18 mouse cellular contexts compared by ENCODE assay signal in the genomic region with DNA sequence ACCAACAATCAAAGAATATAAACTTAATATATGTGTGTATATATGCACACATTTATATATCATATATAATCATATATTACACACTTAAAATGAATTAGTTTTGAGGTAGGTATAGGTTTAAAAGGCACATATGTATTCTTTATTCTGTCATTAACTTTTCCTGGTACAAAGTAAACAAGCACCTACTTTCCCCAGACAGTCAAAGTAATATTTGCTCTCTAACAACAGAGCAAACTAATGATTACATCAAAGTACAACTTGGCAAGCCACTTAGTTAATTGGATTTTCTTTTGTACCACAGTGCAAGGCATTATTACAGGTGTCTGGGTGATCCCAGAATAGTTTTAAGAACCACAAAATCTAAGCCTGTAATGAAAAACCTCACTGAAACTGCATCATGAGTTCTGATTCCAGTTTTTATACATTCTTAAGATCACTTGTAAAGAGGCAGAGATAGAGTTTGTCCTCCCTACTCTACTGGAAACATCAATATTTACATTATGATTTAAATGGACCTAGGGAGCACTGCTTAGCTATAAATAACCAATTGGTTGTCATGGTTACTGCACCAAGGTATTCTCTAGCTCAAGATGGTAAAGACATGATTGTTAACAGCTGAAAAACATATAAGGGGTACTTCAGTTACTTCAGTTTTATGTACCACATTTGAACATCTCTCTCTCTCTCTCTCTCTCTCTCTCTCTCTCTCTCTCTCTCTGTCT.
DNase-seq lines count a peak whose midpoint lies in the region; ATAC-seq and TF ChIP-seq lines count a peak whose summit lies in the region.
"Had no signal": no experiment of that assay in that cellular context is flagged by ENCODE, and none has a peak within 500 bp of the region (broad histone marks: within the 10 kb centered on the region; RNA-seq: fewer than 3 reads in every experiment).

No protein-coding gene starts in this region.

- TF ChIP-seq POLR2A in brain, embryonic 14.5 days (IDR thresholded peaks at IDR 0.05; ENCODE audit: borderline replicate concordance, extremely low read depth, insufficient read depth, insufficient read length, poor library complexity, severe bottlenecking) = no peak

- no peaks in the 10 kb centered on the region for H3K36me3 ChIP-seq in liver, embryonic 11.5 days (ENCODE audit: control insufficient read depth, insufficient read depth, low read length)
- no peaks in the 10 kb centered on the region for H3K36me3 ChIP-seq in intestine, embryonic 16.5 days (ENCODE audit: control insufficient read depth, insufficient read depth, low read length)
- H3K36me3 ChIP-seq in stomach, embryonic 15.5 days = no peaks in the 10 kb centered on the region
- H3K36me3 ChIP-seq in hindbrain, embryonic 16.5 days (ENCODE audit: control insufficient read depth, insufficient read depth, low read length) = no peaks in the 10 kb centered on the region
- H3K36me3 ChIP-seq: forebrain, embryonic 10.5 days; hindbrain, embryonic 10.5 days; limb, embryonic 13.5 days had no signal

- TF ChIP-seq CTCF in brain, embryonic 14.5 days (IDR thresholded peaks at IDR 0.05; ENCODE audit: borderline replicate concordance, extremely low read depth, insufficient read depth, insufficient read length) = no peak

- no peaks in the 10 kb centered on the region for H3K9me3 ChIP-seq in liver, embryonic 11.5 days (ENCODE audit: control insufficient read depth, low read length)
- no peaks in the 10 kb centered on the region for H3K9me3 ChIP-seq in intestine, embryonic 16.5 days (ENCODE audit: control insufficient read depth, low read length)
- H3K9me3 ChIP-seq in stomach, embryonic 15.5 days = no peaks in the 10 kb centered on the region
- no peaks in the 10 kb centered on the region for H3K9me3 ChIP-seq in hindbrain, embryonic 16.5 days (ENCODE audit: control insufficient read depth, low read length)
- H3K9me3 ChIP-seq: forebrain, embryonic 10.5 days; hindbrain, embryonic 10.5 days; limb, embryonic 13.5 days had no signal

- no peak overlapping the region for H3K4me3 ChIP-seq in liver, embryonic 11.5 days (ENCODE audit: low read depth, low read length)
- no peak overlapping the region for H3K4me3 ChIP-seq in intestine, embryonic 16.5 days (ENCODE audit: low read length)
- no peak overlapping the region for H3K4me3 ChIP-seq in stomach, embryonic 15.5 days (replicated peaks)
- no peak overlapping the region for H3K4me3 ChIP-seq in hindbrain, embryonic 16.5 days (ENCODE audit: low read length)
- H3K4me3 ChIP-seq: forebrain, embryonic 10.5 days; heart, adult 2 months; hindbrain, embryonic 10.5 days; limb, embryonic 13.5 days had no signal

- no peaks in the 10 kb centered on the region for H3K27me3 ChIP-seq in liver, embryonic 11.5 days (replicated peaks; ENCODE audit: control insufficient read depth, insufficient read depth, low read length)
- no peaks in the 10 kb centered on the region for H3K27me3 ChIP-seq in intestine, embryonic 16.5 days (replicated peaks; ENCODE audit: control insufficient read depth, insufficient read depth, low read length)
- no peaks in the 10 kb centered on the region for H3K27me3 ChIP-seq in stomach, embryonic 15.5 days (replicated peaks)
- no peaks in the 10 kb centered on the region for H3K27me3 ChIP-seq in hindbrain, embryonic 16.5 days (replicated peaks; ENCODE audit: control insufficient read depth, insufficient read depth, low read length)
- H3K27me3 ChIP-seq: limb, embryonic 13.5 days had no signal

- H3K9ac ChIP-seq in liver, embryonic 11.5 days (ENCODE audit: low read depth, low read length) = no peak overlapping the region
- no peak overlapping the region for H3K9ac ChIP-seq in intestine, embryonic 16.5 days (ENCODE audit: low read depth, low read length)
- H3K9ac ChIP-seq in stomach, embryonic 15.5 days = no peak overlapping the region
- no peak overlapping the region for H3K9ac ChIP-seq in hindbrain, embryonic 16.5 days (ENCODE audit: low read depth, low read length)
- H3K9ac ChIP-seq: limb, embryonic 13.5 days had no signal

- no peak for DNase-seq in liver, embryonic 11.5 days (ENCODE audit: low spot score)
- DNase-seq in liver (no peak), adipocyte (ENCODE audit: low spot score) (no peak)
- DNase-seq in brain, embryonic 14.5 days (ENCODE audit: low read depth) = peak; percentile 44
- DNase-seq: adrenal gland, adult 8-10 months; cerebellum, adult 9-11 months; gastrocnemius, postnatal 25 days; heart, adult 2 months; kidney, adult 8-10 months; kidney, postnatal 14 days; layer of hippocampus, adult 9-11 months; thymus, postnatal 25 days had no signal

- H3K4me1 ChIP-seq in liver, embryonic 11.5 days (replicated peaks; ENCODE audit: control insufficient read depth, insufficient read depth, low read length) = no peaks in the 10 kb centered on the region
- H3K4me1 ChIP-seq in intestine, embryonic 16.5 days (ENCODE audit: control insufficient read depth, insufficient read depth, low read length) = no peaks in the 10 kb centered on the region
- H3K4me1 ChIP-seq in stomach, embryonic 15.5 days = no peaks in the 10 kb centered on the region
- no peaks in the 10 kb centered on the region for H3K4me1 ChIP-seq in hindbrain, embryonic 16.5 days (ENCODE audit: control insufficient read depth, insufficient read depth, low read depth, low read length)
- H3K4me1 ChIP-seq: hindbrain, embryonic 10.5 days; limb, embryonic 13.5 days had no signal

- H3K27ac ChIP-seq in liver, embryonic 11.5 days (ENCODE audit: low read depth, low read length) = no peak overlapping the region
- no peak overlapping the region for H3K27ac ChIP-seq in intestine, embryonic 16.5 days (ENCODE audit: low read length)
- H3K27ac ChIP-seq in stomach, embryonic 15.5 days = no peak overlapping the region
- no peak overlapping the region for H3K27ac ChIP-seq in hindbrain, embryonic 16.5 days (ENCODE audit: low read depth, low read length)
- H3K27ac ChIP-seq: forebrain, embryonic 10.5 days; heart, adult 2 months; hindbrain, embryonic 10.5 days; limb, embryonic 13.5 days had no signal

- 0 out of 2 replicates have a peak, but pooled peaks have one; percentile 34 for ATAC-seq in liver, embryonic 11.5 days (replicated peaks; ENCODE audit: low FRiP score)
- peak; percentile 64; the same call in 1 of the 2 replicates for ATAC-seq in intestine, embryonic 16.5 days
- ATAC-seq in stomach, embryonic 15.5 days (ENCODE audit: insufficient read depth, low FRiP score, low read depth) = peak; percentile 86
- ATAC-seq in hindbrain, embryonic 16.5 days = no peak

- no peak overlapping the region for H3K4me2 ChIP-seq in liver, embryonic 11.5 days
- H3K4me2 ChIP-seq in intestine, embryonic 16.5 days (ENCODE audit: low read depth, low read length) = no peak overlapping the region
- no peak overlapping the region for H3K4me2 ChIP-seq in stomach, embryonic 15.5 days
- no peak overlapping the region for H3K4me2 ChIP-seq in hindbrain, embryonic 16.5 days (ENCODE audit: low read length)
- H3K4me2 ChIP-seq: limb, embryonic 13.5 days had no signal
